Mouse (Mus musculus): ENCODE measurements around the gene Zfp518b. TPM values are rescaled to one million over a fixed set of nuclear protein-coding genes. Genes with fewer than 3 reads are reported as not detected.

The Zfp518b gene
- polyA plus RNA-seq, 1 experiment from 2014 or later: 18.6 TPM

- Histone ChIP-seq H3K4me2 (replicated peaks) (no peak overlapping the region), H3K4me1 (peaks cover 2% of the 10 kb centered on the region; the same call in 1 of the 2 replicates), H3K36me3 (no peaks in the 10 kb centered on the region), H3K27ac (replicated peaks) (no peak overlapping the region), H3K4me3 (replicated peaks) (no peak overlapping the region), H3K27me3 (no peaks in the 10 kb centered on the region), H3K9me3 (replicated peaks) (no peaks in the 10 kb centered on the region), H3K9ac (no peak overlapping the region)
- WGBS: 39% methylated on average over 2 of the region's 2 CpGs
- ATAC-seq (ENCODE audit: insufficient number of reproducible peaks, low FRiP score, low TSS enrichment, low read depth): no peak
Measured at GRCm38 (mm10) chr5:38628023-38628422, 56.6 kb downstream of the Zfp518b start.

DNA sequence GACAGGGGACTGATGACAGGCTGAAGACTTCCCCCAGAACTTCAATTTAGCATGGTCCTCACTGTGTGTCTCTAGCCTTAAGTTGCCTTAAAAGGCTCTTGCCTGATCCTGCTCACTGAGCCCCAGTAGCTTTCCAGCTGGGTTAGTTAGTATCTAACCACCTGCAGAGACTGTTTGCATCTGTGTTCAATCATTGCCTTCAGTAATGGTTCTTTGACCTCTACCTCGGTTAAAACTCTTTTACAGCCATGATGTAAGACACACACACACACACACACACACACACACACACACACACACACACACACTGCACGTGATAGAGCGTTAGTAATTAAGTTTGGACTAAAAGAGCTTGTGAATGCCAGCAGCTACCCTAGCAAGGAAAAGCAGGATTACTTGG is 57.7 kb downstream of the Zfp518b start:
- Histone ChIP-seq H3K9ac (no peak overlapping the region), H3K36me3 (no peaks in the 10 kb centered on the region), H3K4me1 (no peaks in the 10 kb centered on the region), H3K9me3 (replicated peaks) (no peaks in the 10 kb centered on the region), H3K27ac (replicated peaks) (no peak overlapping the region), H3K27me3 (no peaks in the 10 kb centered on the region), H3K4me2 (replicated peaks) (no peak overlapping the region), H3K4me3 (replicated peaks) (no peak overlapping the region)
- WGBS: 28% methylated on average over 3 of the region's 3 CpGs
- ATAC-seq (ENCODE audit: insufficient number of reproducible peaks, low FRiP score, low TSS enrichment, low read depth): no peak

DNA sequence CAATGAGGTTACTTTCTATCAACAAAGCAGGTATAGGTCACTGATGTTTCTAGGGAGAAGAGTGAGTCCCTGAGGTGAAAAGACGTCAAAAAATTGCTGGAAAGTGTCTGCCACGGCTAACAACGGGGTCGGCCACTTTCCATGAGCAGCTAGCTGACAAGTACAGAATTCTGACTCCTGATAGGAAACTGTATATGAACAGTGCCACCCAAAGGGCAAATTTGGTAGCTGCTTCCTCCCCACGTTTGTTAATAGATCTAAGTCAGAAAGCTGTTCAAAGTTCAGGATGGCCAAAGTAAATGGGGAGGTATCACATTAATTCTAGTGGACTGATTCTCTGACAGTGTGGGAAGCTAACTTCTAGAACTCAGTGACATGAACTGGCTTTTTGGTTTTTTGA is 63.8 kb downstream of the Zfp518b start:
- H3K27me3 ChIP-seq: no peaks in the 10 kb centered on the region
- H3K27ac ChIP-seq (replicated peaks): no peak overlapping the region
- H3K36me3 ChIP-seq: no peaks in the 10 kb centered on the region
- 0 out of 2 replicates have a peak, but pooled peaks cover 7% of the 10 kb centered on the region for H3K4me1 ChIP-seq
- no peaks in the 10 kb centered on the region for H3K9me3 ChIP-seq (replicated peaks)
- no peak overlapping the region for H3K4me3 ChIP-seq (replicated peaks)
- 10% methylated on average over 5 of the region's 5 CpGs for WGBS
- ATAC-seq (ENCODE audit: insufficient number of reproducible peaks, low FRiP score, low TSS enrichment, low read depth): no peak
- H3K4me2 ChIP-seq (replicated peaks): no peak overlapping the region
- H3K9ac ChIP-seq: no peak overlapping the region

- no peak for ATAC-seq (ENCODE audit: insufficient number of reproducible peaks, low FRiP score, low TSS enrichment, low read depth)
- 0 out of 2 replicates have a peak, but pooled peaks cover 7% of the 10 kb centered on the region for H3K4me1 ChIP-seq
Measured at GRCm38 (mm10) chr5:38618908-38619307, 65.7 kb downstream of the Zfp518b start.

More at GRCm38 (mm10) chr5:38618908-38619307, 65.7 kb downstream of the Zfp518b start:
- no peak overlapping the region for H3K4me3 ChIP-seq (replicated peaks)
- no peak overlapping the region for H3K27ac ChIP-seq (replicated peaks)
- H3K36me3 ChIP-seq: no peaks in the 10 kb centered on the region
- no peaks in the 10 kb centered on the region for H3K27me3 ChIP-seq
- no peak overlapping the region for H3K9ac ChIP-seq
- 30% methylated on average over 3 of the region's 3 CpGs for WGBS
- no peaks in the 10 kb centered on the region for H3K9me3 ChIP-seq (replicated peaks)
- no peak overlapping the region for H3K4me2 ChIP-seq (replicated peaks)

Other genes starting within 250 kb of the Zfp518b start
- gene Slc2a9, start 181.7 kb downstream of the Zfp518b start, polyA plus RNA-seq (2015; fragmentation: Nextera tagmentation; extraction: Ambion mirVana): 1.3 and 1.5 TPM in 2 replicates
- 223 and 232 TPM in 2 replicates for gene Wdr1, start 121.6 kb downstream of the Zfp518b start, polyA plus RNA-seq (2015; fragmentation: Nextera tagmentation; extraction: Ambion mirVana)
- 0.25 and 0.38 TPM in 2 replicates for gene Clnk, start 192.0 kb upstream of the Zfp518b start, polyA plus RNA-seq (2015; fragmentation: Nextera tagmentation; extraction: Ambion mirVana)

All from embryonic facial prominence, embryonic 15.5 days (tissue).